Mouse (Mus musculus) lung, embryonic 15.5 days (tissue): Measurements from ENCODE around the gene Nav2. TPM values are rescaled to one million over a fixed set of nuclear protein-coding genes. Genes with fewer than 3 reads are reported as not detected.

Experiments used
- polyA plus RNA-seq: library from polyadenylated mRNA; unstranded; fragments of >200 nt; fragmentation: Nextera tagmentation; extraction: Ambion mirVana; gene quantifications from 2 replicates; pipeline ENCODE4 v1.2.1, GENCODE M21; 2015

Gene Nav2
- polyA plus RNA-seq, 1 experiment from 2014 or later: 27.6 TPM

Other genes with a start within 250 kb of the Nav2 start
- 29.8 and 30.3 TPM in 2 replicates for gene Zdhhc13, start 119.7 kb upstream of the Nav2 start, polyA plus RNA-seq
- 53.5 and 83.7 TPM in 2 replicates for gene Csrp3, start 60.7 kb upstream of the Nav2 start, polyA plus RNA-seq
- 21.0 and 23.3 TPM in 2 replicates for gene E2f8, start 27.1 kb upstream of the Nav2 start, polyA plus RNA-seq